Mouse (Mus musculus) liver, postnatal 0 days (tissue): ENCODE results near the gene Polr2f. TPM values are rescaled to one million over a fixed set of nuclear protein-coding genes. Genes with fewer than 3 reads are reported as not detected.
A peak's percentile ranks its signal among the peaks of the same experiment; 100 is the strongest.

Experiments used
- ATAC-seq: fragments of 200-750 bp; cut with Nextera tagmentation; 2 replicates; pipeline ENCODE4 v1.8.0; 2017; ENCODE audit warnings: mild to moderate bottlenecking, moderate library complexity
- DNase-seq: peaks from one replicate; pipeline ENCODE4 v3.0.0-alpha.2; 2016
- H3K27ac ChIP-seq: fragments of 300-500 bp; sonication (generic); 2 replicates; pipeline ENCODE4 v1.5.1; 2014; ENCODE audit warnings: antibody characterized with exemption, moderate library complexity, mild to moderate bottlenecking, low read depth
- H3K27me3 ChIP-seq: fragments of 300-500 bp; sonication (generic); 2 replicates; pipeline ENCODE4 v1.6.1; 2014; ENCODE audit warnings: low read length, control low read depth, mixed read lengths; ENCODE audit not compliant: insufficient read depth
- H3K36me3 ChIP-seq: fragments of 300-500 bp; sonication (generic); replicated peaks from 2 replicates; pipeline ENCODE4 v1.6.1; 2014; ENCODE audit warnings: mild to moderate bottlenecking, control low read depth, low read length, moderate library complexity, mixed read lengths; ENCODE audit not compliant: insufficient read depth
- H3K4me1 ChIP-seq: fragments of 300-500 bp; sonication (generic); 2 replicates; pipeline ENCODE4 v1.6.1; 2014; ENCODE audit warnings: antibody characterized with exemption, mild to moderate bottlenecking, control low read depth; ENCODE audit not compliant: insufficient read depth
- H3K4me2 ChIP-seq: fragments of 300-500 bp; sonication (generic); 2 replicates; pipeline ENCODE4 v1.6.1; 2014; ENCODE audit warnings: low read depth, mild to moderate bottlenecking, low read length, moderate library complexity, mixed read lengths
- H3K4me3 ChIP-seq: fragments of 300-500 bp; sonication (generic); 2 replicates; pipeline ENCODE4 v1.5.1; 2014; ENCODE audit warnings: low read depth, low read length
- H3K9ac ChIP-seq: fragments of 300-500 bp; sonication (generic); replicated peaks from 2 replicates; pipeline ENCODE4 v1.6.1; 2014; ENCODE audit warnings: mild to moderate bottlenecking, moderate library complexity
- H3K9me3 ChIP-seq: fragments of 300-500 bp; sonication (generic); 2 replicates; pipeline ENCODE4 v1.6.1; 2016; ENCODE audit warnings: mild to moderate bottlenecking, control low read depth, low read length, mixed read lengths
- CTCF ChIP-seq: sonication (generic); IDR thresholded peaks from 2 replicates; pipeline ENCODE4 v1.5.1; 2016; ENCODE audit warnings: antibody characterized with exemption, low read depth
- EP300 ChIP-seq: IDR thresholded peaks from 2 replicates; pipeline ENCODE4 v1.6.1; 2016; ENCODE audit warnings: antibody characterized with exemption, low read depth, mild to moderate bottlenecking
- WGBS: fragments of 180-500 bp; shearing (Covaris S2); extraction: QIAGEN DNeasy Blood & Tissue Kit; methylation state at CpG from one replicate; pipeline ENCODE4 v1.1.7; 2014; ENCODE audit not compliant: insufficient replicate concordance; 5-methylcytosine and 5-hydroxymethylcytosine counted together
- polyA plus RNA-seq: library from polyadenylated mRNA; unstranded; fragments of >200 nt; fragmentation: Nextera tagmentation; extraction: Ambion mirVana; gene quantifications from 2 replicates; pipeline ENCODE4 v1.2.1, GENCODE M21; 2015

The Polr2f gene
- polyA plus RNA-seq, 1 experiment from 2014 or later = 130 TPM

DNA sequence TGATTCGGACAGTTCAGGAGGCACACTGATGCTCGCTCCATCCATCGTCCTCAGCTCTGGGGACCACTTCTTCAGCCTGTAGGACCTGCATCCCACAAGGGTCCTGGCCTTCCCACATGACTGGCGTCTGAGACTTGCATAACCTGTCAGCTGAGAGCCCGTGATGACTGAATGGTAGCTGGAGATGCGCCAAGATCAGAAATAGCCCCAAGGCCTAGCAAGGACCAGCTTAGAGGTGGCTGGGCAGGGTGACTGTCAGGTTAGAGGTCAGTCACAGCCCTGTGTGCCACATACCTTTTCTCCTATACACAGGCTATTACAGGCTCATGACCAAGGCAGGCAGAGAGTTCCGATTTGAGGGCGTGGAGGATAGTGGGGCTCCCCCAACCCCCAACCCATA lies 54.7 kb downstream of the Polr2f start:
- Histone ChIP-seq H3K9me3 (no peaks in the 10 kb centered on the region), H3K4me2 (no peak overlapping the region), H3K36me3 (no peaks in the 10 kb centered on the region), H3K27ac (no peak overlapping the region), H3K9ac (no peak overlapping the region), H3K27me3 (no peaks in the 10 kb centered on the region), H3K4me1 (peaks cover 13% of the 10 kb centered on the region; the same call in 1 of the 2 replicates), H3K4me3 (no peak overlapping the region)
- DNase-seq (peak; percentile 44), ATAC-seq (peak; percentile 61)
- WGBS = 61% methylated on average over 8 of the region's 8 CpGs
- TF ChIP-seq CTCF (no peak), EP300 (no peak)

DNA sequence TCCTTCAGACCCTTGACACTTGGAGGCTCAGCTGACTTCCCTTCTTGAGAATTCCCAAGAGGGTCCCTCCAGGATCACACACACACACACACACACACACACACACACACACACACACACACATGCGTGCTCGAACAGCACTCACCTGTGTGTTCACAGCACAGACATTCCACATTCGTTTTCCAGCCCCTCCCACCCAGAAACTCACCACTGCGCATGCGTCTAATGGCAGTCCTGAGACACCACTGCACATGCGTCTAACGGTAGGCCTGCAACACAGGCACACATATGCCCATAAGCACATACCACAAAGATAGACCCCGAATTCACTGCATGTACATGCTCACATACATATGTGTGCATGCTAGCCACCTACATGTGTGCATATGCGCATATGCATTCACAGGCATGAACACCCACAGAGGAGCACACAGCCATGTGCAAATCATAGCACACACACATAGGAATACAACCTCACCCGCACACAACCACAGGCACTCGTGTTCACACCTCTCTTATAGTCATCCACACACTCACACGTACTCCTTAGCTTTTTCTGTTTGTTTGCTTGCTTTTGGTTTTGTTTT lies 58.7 kb downstream of the Polr2f start:
- no peaks in the 10 kb centered on the region for H3K36me3 ChIP-seq
- no peak overlapping the region for H3K4me3 ChIP-seq
- H3K9me3 ChIP-seq = no peaks in the 10 kb centered on the region
- 86% methylated on average over 12 of the region's 12 CpGs for WGBS
- ATAC-seq (no peak), DNase-seq (no peak)
- no peak overlapping the region for H3K4me2 ChIP-seq
- H3K27me3 ChIP-seq = no peaks in the 10 kb centered on the region; the same call in 1 of the 2 replicates
- H3K27ac ChIP-seq = no peak overlapping the region
- H3K4me1 ChIP-seq = peaks cover 7% of the 10 kb centered on the region; the same call in 1 of the 2 replicates
- no peak overlapping the region for H3K9ac ChIP-seq
- TF ChIP-seq CTCF (no peak), EP300 (no peak)

Other genes with a start within 250 kb of the Polr2f start
- 0.07 TPM in 1 of 2 replicates, not detected in the other for gene Gm49510, start 241.3 kb upstream of the Polr2f start, polyA plus RNA-seq
- 7.4 and 8.2 TPM in 2 replicates for gene Sh3bp1, start 241.2 kb upstream of the Polr2f start, polyA plus RNA-seq
- 1.9 and 2.1 TPM in 2 replicates for gene Pdxp, start 227.1 kb upstream of the Polr2f start, polyA plus RNA-seq
- gene Lgals1, start 214.3 kb upstream of the Polr2f start, polyA plus RNA-seq = 93.4 and 102 TPM in 2 replicates
- 20.3 and 21.5 TPM in 2 replicates for gene Nol12, start 206.1 kb upstream of the Polr2f start, polyA plus RNA-seq
- 11.9 and 12.7 TPM in 2 replicates for gene Triobp, start 193.3 kb upstream of the Polr2f start, polyA plus RNA-seq
- gene H1f0, start 112.6 kb upstream of the Polr2f start, polyA plus RNA-seq = 125 and 140 TPM in 2 replicates
- gene Galr3, start 99.1 kb upstream of the Polr2f start, polyA plus RNA-seq = 0.08 and 0.16 TPM in 2 replicates
- 21.3 and 22.5 TPM in 2 replicates for gene Ankrd54, start 78.1 kb upstream of the Polr2f start, polyA plus RNA-seq
- 70.9 and 76.4 TPM in 2 replicates for gene Eif3l, start 65.8 kb upstream of the Polr2f start, polyA plus RNA-seq
- 0.92 and 1.3 TPM in 2 replicates for gene Micall1, start 32.1 kb upstream of the Polr2f start, polyA plus RNA-seq
- 0.72 and 1.2 TPM in 2 replicates for gene 1700088E04Rik, start 244 bp downstream of the Polr2f start, polyA plus RNA-seq
- gene Sox10, start 24.2 kb downstream of the Polr2f start, polyA plus RNA-seq = 0.07 and 0.08 TPM in 2 replicates
- gene Pick1, start 88.2 kb downstream of the Polr2f start, polyA plus RNA-seq = 11.5 and 12.2 TPM in 2 replicates
- 0.08 TPM in 2 replicates for gene Gm49486, start 88.4 kb downstream of the Polr2f start, polyA plus RNA-seq
- gene Slc16a8, start 113.8 kb downstream of the Polr2f start, polyA plus RNA-seq = not detected in 2 replicates
- 1.2 and 2.1 TPM in 2 replicates for gene Baiap2l2, start 144.5 kb downstream of the Polr2f start, polyA plus RNA-seq
- 18.5 and 18.8 TPM in 2 replicates for gene Pla2g6, start 187.4 kb downstream of the Polr2f start, polyA plus RNA-seq
- 0.94 and 1.1 TPM in 2 replicates for gene Maff, start 205.6 kb downstream of the Polr2f start, polyA plus RNA-seq